Mouse (Mus musculus): ENCODE measurements around the gene Gm21190.
A peak's percentile ranks its signal among the peaks of the same experiment; 100 is the strongest.

- TF ChIP-seq CTCF (IDR thresholded peaks at IDR 0.05 in 2 of 3, conservative IDR thresholded peaks at IDR 0.05 in 1 of 3; ENCODE audit: control insufficient read depth in 1 of 3, insufficient read depth in 1 of 3, low read depth in 2 of 3, low read length in 3 of 3, poor library complexity in 1 of 3, severe bottlenecking in 1 of 3) (peak; percentile 41 to 67 (median 60)), MAZ (IDR thresholded peaks at IDR 0.05; ENCODE audit: low read depth, low read length) (no peak), TBP (IDR thresholded peaks at IDR 0.05; ENCODE audit: low read depth, low read length) (no peak), POLR2AphosphoS5 (IDR thresholded peaks at IDR 0.05; ENCODE audit: borderline replicate concordance, low read depth, low read length) (no peak), POLR2A (IDR thresholded peaks at IDR 0.05; ENCODE audit: control insufficient read depth in 1 of 2, insufficient read depth in 1 of 2, low read depth in 1 of 2, low read length in 2 of 2, poor library complexity in 1 of 2) (no peak), NELFE (IDR thresholded peaks at IDR 0.05; ENCODE audit: low read depth, low read length) (no peak), BHLHE40 (IDR thresholded peaks at IDR 0.05; ENCODE audit: borderline replicate concordance, low read depth, low read length) (no peak), TAL1 (IDR thresholded peaks at IDR 0.05; ENCODE audit: low read length) (no peak), MAX (IDR thresholded peaks at IDR 0.05; ENCODE audit: low read length) (no peak)
These were observed 22.3 kb downstream of the Gm21190 start for GRCm38 (mm10) chr5:15506575-15507308.
